Mouse (Mus musculus) bone marrow, adult 2 months (tissue): Measurements from ENCODE around the gene Zfp704.

ENCODE experiments used
- CTCF ChIP-seq: fragments of 200-500 bp; IDR thresholded peaks from 2 replicates; pipeline ENCODE4 v1.5.1; 2011; ENCODE audit warnings: low read length, control low read depth; ENCODE audit not compliant: control insufficient read depth, insufficient read depth
- POLR2A ChIP-seq: fragments of 200-500 bp; IDR thresholded peaks from 2 replicates; pipeline ENCODE4 v1.6.1; 2011; ENCODE audit warnings: low read depth, mild to moderate bottlenecking, control low read depth, low read length, borderline replicate concordance; ENCODE audit not compliant: control insufficient read depth

GRCm38 (mm10) chr3:9591416-9592110, 18.3 kb downstream of the Zfp704 start:
- TF ChIP-seq CTCF: no peak
- TF ChIP-seq POLR2A: no peak
